Mouse (Mus musculus) heart, embryonic 10.5 days (tissue): ENCODE data around the gene Zfp967. TPM values are rescaled to one million over a fixed set of nuclear protein-coding genes. Genes with fewer than 3 reads are reported as not detected.
"Not testable (repeated sequence)": the region's sequence is repeated elsewhere in the genome, so short reads cannot be mapped to it uniquely, and the experiment has no call there.

Experiments
- DNase-seq: peaks from one replicate; pipeline ENCODE4 v3.0.0-alpha.2; 2017; ENCODE audit warnings: low spot score
- H3K27ac ChIP-seq: fragments of 300-500 bp; sonication (generic); 2 replicates; pipeline ENCODE4 v1.5.1; 2016; ENCODE audit warnings: mild to moderate bottlenecking
- H3K27me3 ChIP-seq: fragments of 300-500 bp; sonication (generic); 2 replicates; pipeline ENCODE4 v1.6.1; 2016; ENCODE audit warnings: mild to moderate bottlenecking; ENCODE audit not compliant: poor library complexity, insufficient read depth, severe bottlenecking
- H3K36me3 ChIP-seq: fragments of 300-500 bp; sonication (generic); 2 replicates; pipeline ENCODE4 v1.6.1; 2016; ENCODE audit warnings: mild to moderate bottlenecking, moderate library complexity
- H3K4me1 ChIP-seq: fragments of 300-500 bp; sonication (generic); 2 replicates; pipeline ENCODE4 v1.6.1; 2016; ENCODE audit warnings: mild to moderate bottlenecking
- H3K4me3 ChIP-seq: fragments of 300-500 bp; sonication (generic); 2 replicates; pipeline ENCODE4 v1.5.1; 2016; ENCODE audit warnings: mild to moderate bottlenecking, moderate library complexity
- H3K9me3 ChIP-seq: fragments of 300-500 bp; sonication (generic); 2 replicates; pipeline ENCODE4 v1.6.1; 2016; ENCODE audit warnings: mild to moderate bottlenecking, moderate library complexity
- WGBS: fragments of 180-500 bp; shearing (Covaris S2); methylation state at CpG from one replicate; pipeline ENCODE4 v1.1.7; 2016; 5-methylcytosine and 5-hydroxymethylcytosine counted together
- polyA plus RNA-seq: library from polyadenylated mRNA; unstranded; fragments of >200 nt; fragmentation: Nextera tagmentation; extraction: Ambion mirVana; gene quantifications from 2 replicates; pipeline ENCODE4 v1.2.1, GENCODE M21; 2016

The Zfp967 gene
- polyA plus RNA-seq = not detected in 2 replicates

DNA sequence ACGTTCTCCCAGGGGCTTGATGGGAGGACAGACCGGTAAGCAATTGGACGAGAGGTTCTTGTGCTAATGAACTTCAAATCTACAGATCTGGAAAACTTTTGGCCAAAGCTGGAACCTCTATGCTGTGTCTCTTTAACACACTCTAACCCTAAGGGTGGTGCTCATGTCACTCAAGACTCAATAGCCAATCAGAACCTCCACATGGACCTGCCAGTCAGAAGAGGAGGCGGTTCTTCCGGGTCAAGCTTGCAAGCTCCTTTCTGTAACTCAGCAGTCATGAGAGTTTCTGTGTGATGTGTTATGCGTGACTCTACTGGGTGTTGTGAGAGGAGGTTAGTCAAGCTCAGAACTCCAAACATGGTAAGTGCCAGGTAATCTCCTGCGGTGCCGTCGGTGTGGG lies at the start of gene Zfp967:
Gene Zfp967, plus strand, starts transcription at position 301 of the 400 bp plus-strand sequence.
- not testable (repeated sequence) for DNase-seq, H3K4me1 ChIP-seq, H3K9me3 ChIP-seq, H3K36me3 ChIP-seq, H3K27me3 ChIP-seq, H3K4me3 ChIP-seq, H3K27ac ChIP-seq
- no CpG with 5 or more reads among the region's 9 CpGs for WGBS

DNA sequence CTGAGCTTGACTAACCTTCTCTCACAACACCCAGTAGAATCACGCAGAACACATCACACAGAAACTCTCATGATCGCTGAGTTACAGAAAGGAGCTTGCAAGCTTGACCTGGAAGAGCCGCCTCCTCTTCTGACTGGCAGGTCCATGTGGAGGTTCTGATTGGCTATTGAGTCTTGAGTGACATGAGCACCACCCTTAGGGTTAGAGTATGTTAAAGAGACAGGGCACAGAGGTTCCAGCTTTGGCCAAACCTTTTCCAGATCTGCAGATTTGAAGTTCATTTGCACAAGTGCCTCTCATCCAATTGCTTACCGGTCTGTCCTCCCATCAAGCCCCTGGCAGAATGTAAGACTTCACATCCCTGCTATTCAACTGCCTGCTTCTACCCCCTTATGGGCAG lies 34.2 kb upstream of the Zfp967 start, which contains the start of gene Gm14434:
Gene Gm14434, minus strand, starts transcription at position 101 of the 400 bp plus-strand sequence.
- H3K27me3 ChIP-seq, H3K4me1 ChIP-seq, H3K4me3 ChIP-seq, H3K27ac ChIP-seq, H3K36me3 ChIP-seq, DNase-seq, H3K9me3 ChIP-seq: not testable (repeated sequence)
- no CpG with 5 or more reads among the region's 4 CpGs for WGBS

Other genes starting within 250 kb of the Zfp967 start
- gene Gm11009, start 201.6 kb upstream of the Zfp967 start, polyA plus RNA-seq = not detected in 2 replicates
- gene Gm14435, start 97.5 kb upstream of the Zfp967 start, polyA plus RNA-seq = 15.3 and 16.7 TPM in 2 replicates
- gene Gm14434, start 34.3 kb upstream of the Zfp967 start, polyA plus RNA-seq = 1.9 TPM in 1 of 2 replicates, not detected in the other
- 8.9 and 11.1 TPM in 2 replicates for gene Gm14308, start 115.3 kb downstream of the Zfp967 start, polyA plus RNA-seq
- gene Zfp973, start 149.5 kb downstream of the Zfp967 start, polyA plus RNA-seq = 11.5 and 11.7 TPM in 2 replicates
- gene Gm14305, start 187.3 kb downstream of the Zfp967 start, polyA plus RNA-seq = 30.4 and 31.4 TPM in 2 replicates